Mouse (Mus musculus): ENCODE data around the gene Ccdc97. TPM values are rescaled to one million over a fixed set of nuclear protein-coding genes. Genes with fewer than 3 reads are reported as not detected.

Gene Ccdc97
- polyA plus RNA-seq, 1 experiment from 2014 or later, result 23.4 TPM

DNA sequence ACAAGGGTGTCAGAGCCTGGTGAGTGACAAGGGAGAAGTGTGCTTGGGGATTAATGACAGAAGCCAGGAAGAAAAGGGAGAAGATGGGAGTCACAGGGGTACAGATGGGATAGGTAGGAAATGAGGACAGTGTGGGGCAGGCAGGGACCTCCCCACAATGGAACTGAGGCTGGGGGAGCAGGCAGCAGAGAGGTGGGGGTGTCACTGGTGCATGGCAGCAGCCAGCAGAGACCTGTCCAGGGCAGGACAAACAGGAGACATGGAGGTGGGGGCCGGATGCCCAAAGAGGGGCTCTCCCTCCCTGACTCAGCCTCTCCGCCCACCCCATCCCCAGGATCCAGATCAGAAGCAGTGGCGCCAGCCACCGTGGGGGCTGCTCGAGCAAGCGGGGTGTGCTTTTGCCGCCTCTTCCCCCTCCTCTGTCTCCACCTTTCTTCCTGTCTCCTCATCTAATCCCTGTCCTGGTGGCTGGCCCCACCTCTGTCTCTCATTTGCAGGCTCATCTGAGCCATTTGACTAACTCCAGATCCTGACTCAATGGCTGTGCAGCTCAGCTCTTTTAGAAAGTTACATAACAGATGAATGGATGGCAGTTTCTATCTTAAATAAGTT is 8.3 kb downstream of the Ccdc97 start:
- Histone ChIP-seq H3K9ac (ENCODE audit: low read length) (peak overlapping the region; percentile 62), H3K4me3 (ENCODE audit: control insufficient read depth in 1 of 2, insufficient read depth in 1 of 2, low read depth in 1 of 2, low read length in 2 of 2) (no peak overlapping the region), H3K27me3 (ENCODE audit: control insufficient read depth, insufficient read depth, low read length) (no peaks in the 10 kb centered on the region), H3K36me3 (ENCODE audit: control insufficient read depth, insufficient read depth, low read length) (peaks cover 35% of the 10 kb centered on the region), H3K27ac (replicated peaks in 1 of 2; ENCODE audit: control insufficient read depth in 1 of 2, insufficient read depth in 1 of 2, low read depth in 2 of 2, low read length in 2 of 2) (peak overlapping the region; percentile 19 to 76; a peak in 3 of 4 replicates), H3K4me1 (ENCODE audit: control insufficient read depth in 2 of 2, insufficient read depth in 2 of 2, low read length in 2 of 2) (peaks cover 41 to 52% of the 10 kb centered on the region in 2 experiments), H3K9me3 (ENCODE audit: control insufficient read depth, low read length) (no peaks in the 10 kb centered on the region), H3K4me2 (ENCODE audit: low read length) (peak overlapping the region; percentile 56)
- WGBS, result 13% methylated on average over 6 of the region's 7 CpGs
- peak; percentile 18; the same call in 1 of the 2 replicates for ATAC-seq (ENCODE audit: insufficient number of reproducible peaks, insufficient read depth, low FRiP score, low read depth)

DNA sequence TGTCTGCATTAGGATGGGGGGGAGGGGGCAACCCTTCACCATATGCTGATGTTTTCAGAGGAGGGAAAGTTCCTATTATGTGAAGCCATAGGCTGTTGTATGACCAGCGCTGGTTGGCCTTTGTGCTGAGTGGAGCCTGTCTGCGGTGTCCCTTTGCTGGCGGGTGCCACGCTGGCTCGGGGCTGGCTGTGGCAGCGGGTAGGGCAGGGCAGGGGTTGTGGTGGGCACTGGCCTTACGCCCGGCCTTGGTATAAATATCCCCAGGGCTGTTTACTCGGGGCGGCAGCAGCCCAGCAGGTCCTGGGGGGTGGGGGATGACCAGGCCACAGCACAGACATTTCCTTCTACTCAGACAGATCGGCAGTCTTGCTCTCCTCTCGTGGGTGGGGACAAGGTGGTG is 8.9 kb downstream of the Ccdc97 start:
- H3K4me3 ChIP-seq (ENCODE audit: control insufficient read depth in 1 of 2, insufficient read depth in 1 of 2, low read depth in 1 of 2, low read length in 2 of 2), result peak overlapping the region; percentile 4 to 16; a peak in 2 of 4 replicates

DNA sequence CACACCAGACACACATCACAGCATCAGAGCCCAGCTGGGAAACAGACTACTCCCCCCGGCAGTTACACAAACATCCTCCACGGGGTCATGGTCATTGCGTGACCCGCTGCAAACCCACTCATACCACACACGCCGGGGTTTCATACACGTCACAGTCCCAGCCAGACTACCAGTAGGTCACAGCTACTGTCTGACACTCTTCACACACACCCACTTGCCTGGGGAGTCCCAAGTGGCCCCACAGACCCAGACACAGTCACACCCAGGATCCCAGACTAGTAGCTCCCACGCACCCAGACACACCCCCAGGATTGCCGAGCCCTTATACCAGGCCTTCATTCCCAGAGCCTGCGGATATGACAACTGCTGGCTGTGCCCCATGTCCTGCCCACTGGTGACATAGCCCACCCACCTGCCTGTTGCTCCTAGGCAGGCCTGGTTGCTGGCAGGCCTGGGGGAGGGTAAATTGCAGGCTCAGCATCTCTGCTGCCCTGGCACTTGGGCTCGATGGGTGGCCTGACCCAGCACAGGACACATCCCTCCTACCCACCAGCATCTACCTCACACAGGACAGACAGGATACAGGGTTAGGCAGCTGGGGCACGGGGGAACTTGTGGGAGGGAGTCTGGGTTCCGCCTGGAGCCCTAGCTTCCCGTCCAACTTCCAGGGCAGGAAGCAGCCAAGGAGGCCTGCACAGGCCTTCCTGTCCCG is 11.2 kb downstream of the Ccdc97 start:
- Histone ChIP-seq H3K4me2 (ENCODE audit: low read length) (no peak overlapping the region), H3K9ac (ENCODE audit: low read length) (peak overlapping the region; percentile 21; the same call in 1 of the 2 replicates)

More for the DNA sequence above, 8.9 kb downstream of the Ccdc97 start:
- Histone ChIP-seq H3K4me2 (ENCODE audit: low read length) (peak overlapping the region; percentile 56), H3K4me1 (ENCODE audit: control insufficient read depth in 2 of 2, insufficient read depth in 2 of 2, low read length in 2 of 2) (peaks cover 43 to 58% of the 10 kb centered on the region in 2 experiments), H3K27ac (replicated peaks in 1 of 2; ENCODE audit: control insufficient read depth in 1 of 2, insufficient read depth in 1 of 2, low read depth in 2 of 2, low read length in 2 of 2) (peak overlapping the region; percentile 7 to 76), H3K27me3 (ENCODE audit: control insufficient read depth, insufficient read depth, low read length) (no peaks in the 10 kb centered on the region), H3K9ac (ENCODE audit: low read length) (peak overlapping the region; percentile 62), H3K9me3 (ENCODE audit: control insufficient read depth, low read length) (no peaks in the 10 kb centered on the region), H3K36me3 (ENCODE audit: control insufficient read depth, insufficient read depth, low read length) (peaks cover 29% of the 10 kb centered on the region)
- 6% methylated on average over 12 of the region's 12 CpGs for WGBS
- ATAC-seq (ENCODE audit: insufficient number of reproducible peaks, insufficient read depth, low FRiP score, low read depth), result 0 out of 2 replicates have a peak, but pooled peaks have one; percentile 3

DNA sequence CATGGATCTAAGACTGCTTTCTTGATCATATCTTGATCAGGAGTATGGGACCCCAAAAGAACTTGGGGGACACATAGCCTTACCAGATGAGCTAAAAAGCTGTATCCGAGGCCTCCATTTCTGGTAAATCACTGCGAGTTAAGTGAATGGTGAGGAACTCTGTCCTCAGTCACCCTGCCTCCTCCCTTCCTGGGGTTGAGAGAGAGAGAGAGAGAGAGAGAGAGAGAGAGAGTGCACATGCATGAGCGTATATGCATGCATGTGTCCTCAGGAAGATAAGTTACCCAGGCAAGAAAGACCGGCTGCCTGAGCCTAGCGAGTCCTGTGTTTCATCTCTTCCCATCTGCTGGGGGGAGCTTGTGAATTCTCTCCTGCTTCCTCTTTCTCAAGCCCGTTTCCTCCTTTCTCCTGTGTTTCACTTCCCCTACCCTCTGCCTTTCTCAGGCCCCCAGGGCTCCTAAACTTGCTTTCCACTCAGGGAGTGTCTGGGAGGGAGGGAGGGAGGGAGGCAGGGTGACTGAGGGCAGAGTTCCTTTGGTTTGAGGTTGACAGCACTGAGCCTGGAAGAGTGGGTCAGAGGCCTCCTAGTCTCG is 12.2 kb downstream of the Ccdc97 start:
- Histone ChIP-seq H3K27ac (replicated peaks in 1 of 2; ENCODE audit: control insufficient read depth in 1 of 2, insufficient read depth in 1 of 2, low read depth in 2 of 2, low read length in 2 of 2) (peak overlapping the region; percentile 45 to 81), H3K9ac (ENCODE audit: low read length) (no peak overlapping the region), H3K4me1 (ENCODE audit: control insufficient read depth in 2 of 2, insufficient read depth in 2 of 2, low read length in 2 of 2) (peaks cover 45 to 56% of the 10 kb centered on the region in 2 experiments), H3K36me3 (ENCODE audit: control insufficient read depth, insufficient read depth, low read length) (peaks cover 8% of the 10 kb centered on the region; the same call in 1 of the 2 replicates), H3K4me2 (ENCODE audit: low read length) (no peak overlapping the region), H3K27me3 (ENCODE audit: control insufficient read depth, insufficient read depth, low read length) (no peaks in the 10 kb centered on the region), H3K4me3 (ENCODE audit: control insufficient read depth in 1 of 2, insufficient read depth in 1 of 2, low read depth in 1 of 2, low read length in 2 of 2) (no peak overlapping the region), H3K9me3 (ENCODE audit: control insufficient read depth, low read length) (peaks cover 6% of the 10 kb centered on the region)
- 38% methylated on average over 7 of the region's 7 CpGs for WGBS
- no peak for ATAC-seq (ENCODE audit: insufficient number of reproducible peaks, insufficient read depth, low FRiP score, low read depth)

More for the DNA sequence above, 11.2 kb downstream of the Ccdc97 start:
- Histone ChIP-seq H3K36me3 (ENCODE audit: control insufficient read depth, insufficient read depth, low read length) (peaks cover 6% of the 10 kb centered on the region), H3K4me3 (ENCODE audit: control insufficient read depth in 1 of 2, insufficient read depth in 1 of 2, low read depth in 1 of 2, low read length in 2 of 2) (no peak overlapping the region), H3K4me1 (ENCODE audit: control insufficient read depth in 2 of 2, insufficient read depth in 2 of 2, low read length in 2 of 2) (peaks cover 52 to 66% of the 10 kb centered on the region in 2 experiments), H3K9me3 (ENCODE audit: control insufficient read depth, low read length) (no peaks in the 10 kb centered on the region), H3K27me3 (ENCODE audit: control insufficient read depth, insufficient read depth, low read length) (no peaks in the 10 kb centered on the region), H3K27ac (replicated peaks in 1 of 2; ENCODE audit: control insufficient read depth in 1 of 2, insufficient read depth in 1 of 2, low read depth in 2 of 2, low read length in 2 of 2) (peak overlapping the region; percentile 58 to 81)
- ATAC-seq (ENCODE audit: insufficient number of reproducible peaks, insufficient read depth, low FRiP score, low read depth), result peak; percentile 37
- WGBS, result 49% methylated on average over 15 of the region's 15 CpGs

DNA sequence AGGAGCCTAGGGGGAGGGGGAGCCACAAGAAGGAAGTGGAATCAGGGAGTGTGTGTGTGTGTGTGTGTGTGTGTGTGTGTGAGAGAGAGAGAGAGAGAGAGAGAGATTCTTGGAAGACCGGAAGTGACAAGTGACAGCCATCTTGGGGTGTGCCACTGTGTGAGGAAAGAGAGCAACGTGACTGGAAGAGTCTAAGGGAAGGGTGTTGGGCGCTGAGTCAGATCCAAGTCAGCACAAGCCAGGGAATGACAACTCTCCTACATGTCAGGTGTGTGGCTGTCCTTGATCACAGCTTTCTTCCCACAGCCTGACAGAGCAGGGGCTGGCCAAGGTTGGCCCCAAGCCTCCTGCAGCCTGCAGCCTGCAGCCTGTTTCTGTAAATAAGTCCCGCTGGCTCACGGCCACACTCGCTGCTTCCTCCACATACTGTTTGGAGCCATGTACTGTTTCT is 13.1 kb downstream of the Ccdc97 start:
- Histone ChIP-seq H3K9ac (ENCODE audit: low read length) (no peak overlapping the region), H3K27me3 (ENCODE audit: control insufficient read depth, insufficient read depth, low read length) (no peaks in the 10 kb centered on the region), H3K9me3 (ENCODE audit: control insufficient read depth, low read length) (peaks cover 6% of the 10 kb centered on the region), H3K27ac (replicated peaks in 1 of 2; ENCODE audit: control insufficient read depth in 1 of 2, insufficient read depth in 1 of 2, low read depth in 2 of 2, low read length in 2 of 2) (peak overlapping the region; percentile 45 to 81), H3K4me3 (ENCODE audit: control insufficient read depth in 1 of 2, insufficient read depth in 1 of 2, low read depth in 1 of 2, low read length in 2 of 2) (no peak overlapping the region), H3K4me2 (ENCODE audit: low read length) (no peak overlapping the region), H3K4me1 (ENCODE audit: control insufficient read depth in 2 of 2, insufficient read depth in 2 of 2, low read length in 2 of 2) (peaks cover 37 to 47% of the 10 kb centered on the region in 2 experiments), H3K36me3 (ENCODE audit: control insufficient read depth, insufficient read depth, low read length) (peaks cover 12% of the 10 kb centered on the region; the same call in 1 of the 2 replicates)
- 39% methylated on average over 6 of the region's 6 CpGs for WGBS
- no peak for ATAC-seq (ENCODE audit: insufficient number of reproducible peaks, insufficient read depth, low FRiP score, low read depth)

DNA sequence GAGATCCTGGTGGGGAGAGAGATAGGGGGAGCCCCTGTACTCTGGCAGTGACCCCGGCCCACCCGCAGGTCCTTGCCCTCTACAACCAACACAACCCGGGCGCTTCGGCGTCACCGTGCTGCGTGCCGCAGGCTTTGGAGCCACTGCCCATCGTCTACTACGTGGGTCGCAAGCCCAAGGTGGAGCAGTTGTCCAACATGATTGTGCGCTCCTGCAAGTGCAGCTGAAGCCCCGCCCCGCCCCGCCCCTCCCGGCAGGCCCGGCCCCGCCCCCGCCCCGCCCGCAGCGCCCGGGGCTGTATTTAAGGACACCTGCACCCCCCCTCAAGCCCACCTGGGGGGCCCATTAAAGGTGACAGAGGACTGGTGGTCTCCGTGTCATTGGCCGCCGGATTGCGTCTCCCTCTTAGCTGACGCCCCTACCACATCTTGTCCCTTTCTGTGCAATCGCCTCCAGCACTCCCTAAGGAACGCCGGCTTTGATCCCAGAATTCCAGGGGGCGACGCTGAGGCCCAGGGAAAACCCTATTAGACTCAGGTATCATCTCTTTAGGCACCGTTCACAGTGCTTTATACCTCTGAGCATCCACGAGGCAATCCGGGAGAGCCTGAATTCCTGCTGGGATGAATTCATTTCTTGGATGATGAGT is 14.0 kb downstream of the Ccdc97 start:
- ATAC-seq (ENCODE audit: insufficient number of reproducible peaks, insufficient read depth, low FRiP score, low read depth), result no peak
- H3K27ac ChIP-seq (replicated peaks in 1 of 2; ENCODE audit: control insufficient read depth in 1 of 2, insufficient read depth in 1 of 2, low read depth in 2 of 2, low read length in 2 of 2), result peak overlapping the region in 1 of 2 experiments; percentile 81; a peak in 2 of 4 replicates
- H3K9ac ChIP-seq (ENCODE audit: low read length), result peak overlapping the region; percentile 34; the same call in 1 of the 2 replicates
- H3K9me3 ChIP-seq (ENCODE audit: control insufficient read depth, low read length), result peaks cover 6% of the 10 kb centered on the region
- H3K4me1 ChIP-seq (ENCODE audit: control insufficient read depth in 2 of 2, insufficient read depth in 2 of 2, low read length in 2 of 2), result peaks cover 27 to 37% of the 10 kb centered on the region in 2 experiments
- 12% methylated on average over 33 of the region's 37 CpGs for WGBS
- peak overlapping the region; percentile 63 for H3K4me2 ChIP-seq (ENCODE audit: low read length)
- no peaks in the 10 kb centered on the region for H3K27me3 ChIP-seq (ENCODE audit: control insufficient read depth, insufficient read depth, low read length)
- H3K4me3 ChIP-seq (ENCODE audit: control insufficient read depth in 1 of 2, insufficient read depth in 1 of 2, low read depth in 1 of 2, low read length in 2 of 2), result peak overlapping the region; percentile 19 to 23
- H3K36me3 ChIP-seq (ENCODE audit: control insufficient read depth, insufficient read depth, low read length), result peaks cover 13% of the 10 kb centered on the region; the same call in 1 of the 2 replicates

All from heart, embryonic 14.5 days (tissue).